Mouse (Mus musculus) MEL (cell line): ENCODE results near the gene Nbeal1. TPM values are rescaled to one million over a fixed set of nuclear protein-coding genes. Genes with fewer than 3 reads are reported as not detected.
A peak's percentile ranks its signal among the peaks of the same experiment; 100 is the strongest.
"Not testable (repeated sequence)": the region's sequence is repeated elsewhere in the genome, so short reads cannot be mapped to it uniquely, and the experiment has no call there.

Source experiments
- DNase-seq: peaks from one replicate; pipeline ENCODE4 v3.0.0; 2011; ENCODE audit warnings: low read depth, low spot score
- H3K27ac ChIP-seq: 2 replicates; pipeline ENCODE4 v1.5.1; 2012; ENCODE audit warnings: low read depth, mild to moderate bottlenecking, control low read depth, low read length, moderate library complexity; ENCODE audit not compliant: control insufficient read depth
- H3K27me3 ChIP-seq, 2 experiments: fragments of 150-350 bp in 1 of 2; sonication (generic) in 1 of 2; 2 replicates each; pipeline ENCODE4 v1.6.1; 2012; ENCODE audit warnings: low read length in 2 of 2, mild to moderate bottlenecking in 2 of 2, improper control_type of control experiment in 1 of 2, moderate library complexity in 1 of 2; ENCODE audit not compliant: insufficient read depth in 2 of 2, control insufficient read depth in 1 of 2
- H3K36me3 ChIP-seq, 2 experiments: 2 replicates each; pipeline ENCODE4 v1.6.1; 2012 to 2014; ENCODE audit warnings: low read length in 2 of 2, improper control_type of control experiment in 1 of 2, inconsistent platforms in 1 of 2, mild to moderate bottlenecking in 1 of 2; ENCODE audit not compliant: insufficient read depth in 2 of 2, control insufficient read depth in 1 of 2
- H3K4me1 ChIP-seq, 2 experiments: fragments of 150-350 bp in 1 of 2; sonication (generic) in 1 of 2; 2 replicates each; pipeline ENCODE4 v1.6.1; 2012; ENCODE audit warnings: low read length in 2 of 2, improper control_type of control experiment in 1 of 2, mild to moderate bottlenecking in 1 of 2; ENCODE audit not compliant: insufficient read depth in 2 of 2, control insufficient read depth in 1 of 2
- H3K4me3 ChIP-seq, 2 experiments: fragments of 150-350 bp in 1 of 2; sonication (generic) in 1 of 2; 2 replicates each; pipeline ENCODE4 v1.5.1; 2012; ENCODE audit warnings: low read depth in 2 of 2, low read length in 2 of 2, mild to moderate bottlenecking in 2 of 2, moderate library complexity in 2 of 2, control low read depth in 1 of 2, improper control_type of control experiment in 1 of 2; ENCODE audit not compliant: control insufficient read depth in 1 of 2, insufficient read depth in 1 of 2
- H3K79me2 ChIP-seq: 2 replicates; pipeline ENCODE4 v1.6.1; 2012; ENCODE audit warnings: mild to moderate bottlenecking, low read length, moderate library complexity; ENCODE audit not compliant: control insufficient read depth, poor library complexity, insufficient read depth
- H3K9ac ChIP-seq: 2 replicates; pipeline ENCODE4 v1.6.1; 2012; ENCODE audit warnings: low read depth, mild to moderate bottlenecking, control low read depth, low read length, moderate library complexity; ENCODE audit not compliant: control insufficient read depth, poor library complexity, severe bottlenecking
- H3K9me3 ChIP-seq: fragments of 150-350 bp; sonication (generic); replicated peaks from 2 replicates; pipeline ENCODE4 v1.6.1; 2012; ENCODE audit warnings: mild to moderate bottlenecking, low read length, improper control_type of control experiment, moderate library complexity; ENCODE audit not compliant: insufficient read depth
- BHLHE40 ChIP-seq: IDR thresholded peaks from 2 replicates; pipeline ENCODE4 v1.6.1; 2012; ENCODE audit warnings: low read depth, mild to moderate bottlenecking, inconsistent platforms, low read length, improper control_type of control experiment, borderline replicate concordance
- CTCF ChIP-seq, 3 experiments: IDR thresholded peaks in 2 of 3; conservative IDR thresholded peaks in 1 of 3; 2 replicates each; pipeline ENCODE4 v1.5.1; 2011 to 2012; ENCODE audit warnings: low read length in 3 of 3, low read depth in 2 of 3, mild to moderate bottlenecking in 2 of 3, improper control_type of control experiment in 1 of 3, inconsistent platforms in 1 of 3, mixed read lengths in 1 of 3, moderate library complexity in 1 of 3; ENCODE audit not compliant: control insufficient read depth in 1 of 3, insufficient read depth in 1 of 3, poor library complexity in 1 of 3, severe bottlenecking in 1 of 3
- EP300 ChIP-seq, 2 experiments: IDR thresholded peaks; 2 replicates each; pipeline ENCODE4 v1.6.1; 2011; ENCODE audit warnings: improper control_type of control experiment in 2 of 2, low read length in 2 of 2, low read depth in 1 of 2, mild to moderate bottlenecking in 1 of 2
- GABPA ChIP-seq: IDR thresholded peaks from 2 replicates; pipeline ENCODE4 v1.6.1; 2012; ENCODE audit warnings: low read depth, mild to moderate bottlenecking, inconsistent platforms, low read length, improper control_type of control experiment, moderate library complexity
- JUND ChIP-seq: IDR thresholded peaks from 2 replicates; pipeline ENCODE4 v1.6.1; 2011; ENCODE audit warnings: low read depth, mild to moderate bottlenecking, improper control_type of control experiment, low read length
- MAFK ChIP-seq: IDR thresholded peaks from 2 replicates; pipeline ENCODE4 v1.6.1; 2011; ENCODE audit warnings: low read depth, mild to moderate bottlenecking, low read length, improper control_type of control experiment, borderline replicate concordance
- MAX ChIP-seq: IDR thresholded peaks from 2 replicates; pipeline ENCODE4 v1.6.1; 2011; ENCODE audit warnings: low read length, improper control_type of control experiment
- MEF2A ChIP-seq: IDR thresholded peaks from 2 replicates; pipeline ENCODE4 v1.6.1; 2014; ENCODE audit warnings: low read depth, mild to moderate bottlenecking, inconsistent platforms, low read length, improper control_type of control experiment; ENCODE audit not compliant: poor library complexity, insufficient replicate concordance, severe bottlenecking; ENCODE audit errors: extremely low read depth
- POLR2A ChIP-seq, 2 experiments: IDR thresholded peaks; 2 replicates each; pipeline ENCODE4 v1.6.1; 2011 to 2012; ENCODE audit warnings: low read length in 2 of 2, mild to moderate bottlenecking in 2 of 2, control low read depth in 1 of 2, improper control_type of control experiment in 1 of 2, low read depth in 1 of 2, moderate library complexity in 1 of 2; ENCODE audit not compliant: control insufficient read depth in 1 of 2, insufficient read depth in 1 of 2, poor library complexity in 1 of 2
- POLR2AphosphoS2 ChIP-seq: IDR thresholded peaks from 2 replicates; pipeline ENCODE4 v1.6.1; 2011; ENCODE audit warnings: low read length, improper control_type of control experiment
- ZNF384 ChIP-seq: IDR thresholded peaks from 2 replicates; pipeline ENCODE4 v1.6.1; 2012; ENCODE audit warnings: low read depth, mild to moderate bottlenecking, inconsistent platforms, low read length, improper control_type of control experiment
- polyA plus RNA-seq, 2 experiments: library from polyadenylated mRNA; stranded (reverse) in 1 of 2; unstranded in 1 of 2; fragments of >175 nt in 1 of 2; fragments of >200 nt in 1 of 2; gene quantifications; 2 replicates each; pipeline versions ENCODE4 v1.2.1 to v1.2.4; 2012; ENCODE audit warnings: low replicate concordance in 2 of 2, low read depth in 1 of 2; ENCODE audit not compliant: insufficient read length in 2 of 2, insufficient read depth in 1 of 2, missing spikeins in 1 of 2
- total RNA-seq: library from RNA; depleted of rRNA; stranded (reverse); fragments of 300-350 nt; gene quantifications from 2 replicates; pipeline ENCODE4 v1.2.3, GENCODE M21; 2012

Nbeal1 gene
- total and polyA plus RNA-seq, 3 experiments, result 1.5 to 2.0 TPM; not detected in 1

DNA sequence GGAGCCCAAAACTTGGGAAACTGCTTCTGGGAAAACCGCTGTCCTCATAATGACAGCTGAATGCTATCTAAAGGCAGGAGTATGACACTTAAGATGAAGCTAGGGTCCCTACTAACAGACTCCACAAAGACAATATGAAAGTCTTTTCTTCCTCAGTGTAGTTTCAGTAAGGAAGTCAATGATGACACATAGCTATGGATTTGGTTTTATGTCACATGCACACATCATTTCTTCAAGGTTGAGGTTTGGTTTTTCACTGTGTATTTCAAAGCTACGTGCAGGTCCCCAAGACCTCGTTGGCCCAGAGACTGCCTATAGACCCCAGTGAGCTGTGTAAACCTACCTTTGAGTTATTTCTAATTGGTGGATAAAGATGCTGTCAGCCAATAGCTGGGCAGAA is 7.3 kb upstream of the Nbeal1 start:
- no peaks in the 10 kb centered on the region for H3K4me1 ChIP-seq
- TF ChIP-seq BHLHE40 (no peak), POLR2AphosphoS2 (no peak), EP300 (IDR thresholded peaks at IDR 0.05; ENCODE audit: low read depth in 1 of 2, low read length in 2 of 2) (no peak), MEF2A (no peak), CTCF (IDR thresholded peaks at IDR 0.05 in 2 of 3, conservative IDR thresholded peaks at IDR 0.05 in 1 of 3; ENCODE audit: control insufficient read depth in 1 of 3, insufficient read depth in 1 of 3, low read depth in 2 of 3, low read length in 3 of 3, poor library complexity in 1 of 3, severe bottlenecking in 1 of 3) (no peak), MAX (no peak), GABPA (no peak)
- no peaks in the 10 kb centered on the region for H3K9me3 ChIP-seq
- no peak for DNase-seq
- no peaks in the 10 kb centered on the region for H3K79me2 ChIP-seq
- no peak overlapping the region for H3K27ac ChIP-seq
- H3K9ac ChIP-seq, result no peak overlapping the region
- no peaks in the 10 kb centered on the region for H3K27me3 ChIP-seq
- no peak overlapping the region for H3K4me3 ChIP-seq
- H3K36me3 ChIP-seq, result no peaks in the 10 kb centered on the region

DNA sequence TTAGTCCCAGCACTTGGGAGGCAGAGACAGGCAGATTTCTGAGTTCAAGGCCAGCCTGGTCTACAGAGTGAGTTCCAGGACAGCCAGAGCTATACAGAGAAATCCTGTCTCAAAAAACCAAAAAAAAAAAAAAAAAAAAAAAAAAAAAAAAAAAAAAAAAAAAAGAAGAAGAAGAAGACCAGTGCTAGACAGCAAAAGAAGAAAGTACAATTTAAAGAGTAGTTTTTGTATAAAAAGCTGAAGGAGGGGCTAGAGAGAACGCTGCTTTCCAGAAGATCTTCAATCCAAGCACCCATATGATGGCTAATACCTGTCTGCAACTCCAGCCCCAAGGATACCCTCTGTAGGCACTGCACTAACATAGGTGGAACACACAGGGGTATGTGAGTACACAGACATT is 2.6 kb upstream of the Nbeal1 start:
- not testable (repeated sequence) for H3K9me3 ChIP-seq, DNase-seq, H3K27ac ChIP-seq, H3K27me3 ChIP-seq, H3K4me3 ChIP-seq, H3K9ac ChIP-seq, H3K79me2 ChIP-seq, H3K4me1 ChIP-seq
- peaks cover 0 to 14% of the 10 kb centered on the region in 2 experiments; a peak in 2 of 4 replicates for H3K36me3 ChIP-seq
- peak; percentile 73 for TF ChIP-seq ZNF384

DNA sequence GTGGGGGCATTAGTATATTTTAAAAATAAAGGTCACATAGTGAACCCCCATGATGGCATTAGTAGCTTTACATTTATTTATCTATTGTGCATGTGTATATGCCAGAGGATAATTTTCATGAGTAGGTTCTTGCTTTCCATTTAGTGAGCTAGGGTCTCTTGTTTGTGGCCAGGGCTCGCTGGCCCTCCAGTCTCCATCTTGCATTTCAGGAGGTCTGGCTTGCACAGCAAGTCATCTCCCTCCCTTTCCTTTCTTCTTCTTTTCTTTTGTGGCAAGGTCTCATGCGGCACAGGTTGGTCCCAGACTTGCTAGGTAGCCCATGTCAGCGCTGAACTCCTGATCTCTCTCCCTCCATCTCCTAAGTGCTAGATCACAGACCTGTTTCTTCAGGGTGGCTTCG is 1.0 kb upstream of the Nbeal1 start:
- peak; percentile 55 for DNase-seq
- peaks cover 8% of the 10 kb centered on the region for H3K79me2 ChIP-seq
- peaks cover 0 to 14% of the 10 kb centered on the region in 2 experiments; a peak in 2 of 4 replicates for H3K36me3 ChIP-seq
- no peak for TF ChIP-seq POLR2A (IDR thresholded peaks at IDR 0.05; ENCODE audit: control insufficient read depth in 1 of 2, insufficient read depth in 1 of 2, low read depth in 1 of 2, low read length in 2 of 2, poor library complexity in 1 of 2)
- no peak for TF ChIP-seq JUND
- TF ChIP-seq MAFK, result no peak
- TF ChIP-seq, all 39 proteins: peak for 0
- H3K27ac ChIP-seq, result no peak overlapping the region
- H3K4me1 ChIP-seq, result peaks cover 0 to 5% of the 10 kb centered on the region in 2 experiments; a peak in 2 of 4 replicates
- no peaks in the 10 kb centered on the region for H3K27me3 ChIP-seq
- H3K9me3 ChIP-seq, result no peaks in the 10 kb centered on the region
- peak overlapping the region; percentile 48 to 92 for H3K4me3 ChIP-seq
- H3K9ac ChIP-seq, result peak overlapping the region; percentile 82
